Mouse (Mus musculus): ENCODE data around the gene Dock10.

Gene Dock10

DNA sequence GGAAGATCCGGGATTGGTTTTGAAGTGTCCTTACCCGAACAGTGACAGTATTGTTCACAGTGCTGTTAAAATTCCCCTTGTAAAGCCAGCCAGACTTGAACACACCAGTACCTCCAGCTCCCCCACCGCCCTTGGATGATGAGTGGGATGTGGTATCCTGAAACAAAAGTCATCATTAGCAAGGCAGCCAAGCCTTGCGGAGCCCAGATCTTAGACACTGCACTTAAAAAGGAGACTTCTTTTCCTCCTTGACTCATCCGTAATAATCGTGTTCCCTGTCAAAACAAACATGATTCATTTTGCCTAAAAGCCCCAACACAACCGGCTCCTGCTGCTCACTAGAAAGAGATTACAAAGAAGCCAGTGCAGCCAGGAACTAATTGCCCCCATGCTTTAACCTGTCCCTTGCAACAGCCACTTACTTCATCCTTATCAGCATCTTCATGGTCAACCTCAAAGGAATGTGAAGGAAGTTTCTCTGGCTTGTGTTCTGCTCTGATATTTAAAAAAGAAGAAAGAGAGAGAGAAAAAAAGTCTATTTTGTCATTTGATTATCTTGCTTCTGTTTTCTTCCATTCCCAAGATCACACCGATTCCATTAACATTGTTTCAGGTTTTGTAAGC is 152.1 kb downstream of the Dock10 start:
- no peak for DNase-seq

DNA sequence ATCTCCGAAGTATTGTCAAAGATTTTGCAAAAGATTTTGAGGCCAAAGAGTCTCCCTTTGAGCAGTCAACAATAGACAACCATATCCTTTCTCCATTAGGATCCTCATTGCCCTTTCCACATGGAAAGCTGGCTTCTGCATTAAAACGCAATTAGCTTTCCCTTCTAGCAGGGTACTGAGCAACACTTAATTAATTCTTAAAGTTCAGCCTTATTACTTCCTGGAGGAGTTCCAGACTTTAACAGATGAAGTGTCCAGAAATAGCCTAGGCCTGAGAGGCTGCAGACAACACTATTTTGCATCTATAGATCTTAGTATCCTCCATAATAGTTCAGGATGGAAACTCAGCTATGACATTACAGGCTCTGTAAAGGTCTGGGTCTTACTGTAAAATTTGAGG is 154.0 kb downstream of the Dock10 start:
- DNase-seq = no peak

DNA sequence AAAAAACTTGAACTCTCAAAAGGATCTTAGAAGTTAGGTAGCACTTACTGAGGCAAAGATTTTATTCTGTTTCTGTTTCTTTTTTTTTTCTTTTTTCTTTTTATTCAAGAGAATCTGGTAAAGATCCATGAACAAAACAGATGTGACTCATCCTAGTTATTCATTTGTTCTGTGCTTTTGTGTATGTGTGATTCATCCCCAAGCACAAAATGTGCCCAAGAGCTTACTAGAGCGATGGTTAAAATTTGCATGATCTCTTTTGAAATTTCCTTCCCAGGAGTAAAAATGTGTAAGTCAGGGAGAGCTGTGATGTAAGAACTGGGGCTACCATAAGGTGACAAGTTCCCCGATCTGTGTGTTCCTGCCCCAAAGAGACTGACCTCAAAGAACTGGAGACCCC is 155.2 kb downstream of the Dock10 start:
- no peak for DNase-seq

- DNase-seq = no peak
Measured at GRCm38 (mm10) chr1:80583281-80583680, 175.0 kb downstream of the Dock10 start.

DNA sequence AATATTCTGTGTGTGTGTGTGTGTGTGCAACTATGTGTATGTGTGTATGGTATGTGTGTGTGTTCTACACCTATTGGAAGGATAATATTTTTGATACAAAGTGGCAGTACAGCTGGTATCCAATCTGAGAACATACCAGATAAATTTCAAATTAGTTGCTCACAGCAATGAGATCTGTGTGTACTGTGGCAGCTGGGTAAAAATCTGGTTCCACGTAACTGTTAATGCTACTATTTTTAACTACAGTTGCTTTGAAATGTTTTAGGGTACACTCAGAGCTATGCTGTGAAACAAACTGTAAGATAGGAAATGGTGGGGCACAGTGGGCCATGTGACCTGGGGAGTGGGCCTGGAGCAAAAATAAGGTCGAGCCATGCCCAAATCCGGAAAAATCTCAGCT is 176.1 kb downstream of the Dock10 start:
- DNase-seq = no peak

DNA sequence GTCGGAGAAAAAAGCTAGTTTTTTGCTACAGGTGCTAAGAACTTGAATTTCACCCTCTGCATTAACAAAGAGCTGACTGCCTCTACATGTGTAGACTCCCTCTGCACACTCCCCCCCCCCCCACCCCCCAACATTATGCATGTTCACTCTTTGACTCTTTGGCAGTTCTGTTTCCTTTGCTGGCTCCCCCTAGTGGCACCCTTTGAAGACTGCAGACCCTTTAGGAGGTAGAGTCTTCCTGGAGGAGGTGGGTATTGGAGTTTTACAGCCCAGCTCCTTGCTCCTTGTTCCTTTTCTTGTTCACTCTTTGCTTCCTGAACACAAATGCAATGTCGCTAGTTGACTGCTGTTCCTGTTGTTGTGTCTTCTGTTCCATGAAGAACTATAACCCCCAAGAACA is 181.4 kb downstream of the Dock10 start:
- DNase-seq = no peak

- no peak for DNase-seq
Measured at GRCm38 (mm10) chr1:80556446-80556845, 201.9 kb downstream of the Dock10 start.

DNA sequence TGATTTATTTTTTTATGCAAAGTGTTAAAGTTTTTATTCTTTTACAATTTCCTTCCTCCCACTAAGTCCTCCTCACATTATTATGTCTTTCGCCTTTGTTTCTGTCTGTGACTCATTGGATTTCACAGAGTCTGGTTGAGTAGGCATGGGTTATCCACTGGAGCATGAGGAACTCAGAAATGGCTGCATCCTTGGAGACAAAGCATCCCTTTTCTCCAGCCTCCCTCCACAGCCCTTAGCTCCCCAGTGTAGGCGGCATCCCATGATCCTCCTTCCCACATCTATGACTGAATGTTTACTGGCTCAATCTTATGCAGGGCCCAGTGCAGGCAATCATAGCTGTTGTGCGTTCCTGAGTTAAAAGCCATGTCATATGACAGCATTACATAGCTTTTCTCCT is 216.8 kb downstream of the Dock10 start:
- no peak for DNase-seq

GRCm38 (mm10) chr1:80522197-80522596 is 236.1 kb downstream of the Dock10 start:
- DNase-seq = peak in 1 of 2 experiments; percentile 3

DNA sequence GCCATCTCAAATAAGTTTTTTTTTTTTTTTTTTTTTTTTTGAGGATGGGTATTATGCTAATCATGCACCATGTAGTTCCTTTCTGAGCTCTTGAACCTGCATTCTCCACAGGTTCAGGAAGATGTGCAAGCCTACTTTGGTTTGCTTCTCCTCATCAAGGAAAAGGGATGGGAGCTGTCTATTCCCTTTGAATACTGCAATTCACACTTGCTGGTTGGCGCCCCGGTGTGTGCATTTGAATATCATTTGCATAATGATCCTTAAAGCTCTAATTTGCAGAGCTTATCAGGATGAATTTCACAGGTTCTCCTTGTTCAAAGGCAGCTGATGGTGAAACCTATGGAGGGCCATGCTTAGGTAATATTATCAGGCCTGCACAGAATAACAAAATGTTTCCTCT is 237.9 kb downstream of the Dock10 start:
- no peak for DNase-seq

DNA sequence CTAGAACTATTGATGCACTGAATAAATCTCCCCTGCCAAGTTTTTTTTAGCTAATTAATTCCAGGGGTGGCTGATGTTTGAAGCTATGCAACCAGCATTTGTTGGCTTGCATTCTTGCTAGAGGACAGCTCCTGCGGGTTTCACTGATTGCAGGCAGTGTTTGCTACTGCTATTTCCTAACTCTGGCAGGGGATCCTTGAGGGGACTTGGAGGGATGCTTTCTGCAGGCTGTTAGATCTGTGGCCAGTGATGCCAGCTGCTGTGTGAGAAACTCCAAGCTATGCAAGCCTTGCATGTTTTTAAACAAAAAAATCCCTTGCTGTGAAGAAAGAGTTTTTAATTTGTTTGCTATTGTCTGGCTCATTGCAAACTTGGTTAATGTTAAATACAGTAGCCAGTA is 238.4 kb downstream of the Dock10 start:
- DNase-seq = no peak

GRCm38 (mm10) chr1:80515836-80516235 is 242.5 kb downstream of the Dock10 start:
- DNase-seq = no peak

GRCm38 (mm10) chr1:80512210-80512948 is 245.9 kb downstream of the Dock10 start:
- no peak for DNase-seq

DNA sequence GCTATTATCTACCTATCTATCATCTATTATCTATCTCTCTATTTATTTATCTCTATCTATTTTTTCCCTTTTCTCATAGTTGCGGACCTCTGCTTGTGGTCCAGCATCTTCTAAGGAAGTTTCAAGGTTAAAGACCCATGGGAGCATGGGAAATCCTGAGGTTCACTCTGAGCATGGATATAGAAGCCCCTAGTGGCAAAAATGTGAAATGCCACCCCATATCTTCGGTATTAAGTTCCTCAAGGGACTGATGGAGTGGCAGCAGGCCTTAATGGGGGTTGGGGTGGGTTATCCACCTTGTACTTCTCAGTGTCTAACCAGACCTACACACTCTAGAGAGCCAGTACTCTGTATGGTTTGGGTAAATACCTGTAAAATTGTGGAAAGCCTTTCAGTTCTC is 253.6 kb downstream of the Dock10 start:
- no peak for DNase-seq

GRCm38 (mm10) chr1:80504081-80504480 is 254.2 kb downstream of the Dock10 start:
- no peak for DNase-seq

DNA sequence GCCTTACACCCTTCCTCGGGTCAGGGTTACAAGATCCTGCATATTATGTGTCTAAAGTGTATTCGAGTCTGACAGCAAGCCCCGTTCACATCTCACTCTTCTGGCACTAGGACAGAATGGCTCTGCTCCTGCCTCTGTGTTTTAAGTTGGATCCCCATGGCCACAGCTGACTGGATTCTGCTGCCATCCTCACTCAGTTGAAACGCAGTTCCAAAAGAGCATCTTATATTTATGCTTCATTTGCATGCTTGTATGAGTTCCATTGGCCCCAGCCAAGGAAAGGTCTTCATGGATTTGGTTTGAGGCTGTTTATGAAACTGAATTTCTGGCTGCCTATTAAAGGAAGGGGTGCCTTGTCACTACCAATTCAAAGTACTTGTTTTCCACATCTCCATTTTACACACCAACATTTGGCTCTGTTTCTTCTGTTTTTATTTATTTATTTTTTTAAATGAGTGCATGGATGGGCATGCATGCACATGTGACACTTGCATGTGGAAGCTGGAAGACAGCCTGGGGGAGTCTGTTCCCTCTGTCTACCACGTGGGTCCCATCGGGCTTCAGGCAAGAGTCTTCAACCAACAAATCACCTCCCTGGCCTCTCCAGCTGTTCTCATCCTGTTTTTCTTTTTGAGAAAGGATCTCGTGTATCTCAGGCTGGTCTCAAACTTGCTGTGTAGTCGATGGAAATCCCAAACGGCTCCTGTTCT is 255.7 kb downstream of the Dock10 start:
- no peak for DNase-seq

DNA sequence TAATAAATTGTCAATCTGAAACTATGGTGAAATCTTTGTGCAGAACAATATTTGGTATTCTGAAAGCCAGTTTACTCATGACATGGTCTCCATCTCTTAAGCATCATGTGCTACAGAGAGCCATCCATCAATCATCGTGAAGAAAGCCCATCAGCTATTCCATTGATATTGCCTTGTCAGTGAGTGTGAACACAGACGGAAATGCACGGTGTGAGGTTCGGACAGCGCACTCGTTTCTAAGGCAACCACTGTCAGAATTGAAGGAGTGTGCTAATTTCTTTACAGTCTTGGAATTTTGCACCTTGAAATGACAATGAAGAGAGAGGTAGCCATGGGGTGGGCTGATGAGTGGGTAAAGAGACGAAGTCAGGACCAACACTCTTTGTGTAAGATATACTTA is 259.1 kb downstream of the Dock10 start:
- no peak for DNase-seq

DNA sequence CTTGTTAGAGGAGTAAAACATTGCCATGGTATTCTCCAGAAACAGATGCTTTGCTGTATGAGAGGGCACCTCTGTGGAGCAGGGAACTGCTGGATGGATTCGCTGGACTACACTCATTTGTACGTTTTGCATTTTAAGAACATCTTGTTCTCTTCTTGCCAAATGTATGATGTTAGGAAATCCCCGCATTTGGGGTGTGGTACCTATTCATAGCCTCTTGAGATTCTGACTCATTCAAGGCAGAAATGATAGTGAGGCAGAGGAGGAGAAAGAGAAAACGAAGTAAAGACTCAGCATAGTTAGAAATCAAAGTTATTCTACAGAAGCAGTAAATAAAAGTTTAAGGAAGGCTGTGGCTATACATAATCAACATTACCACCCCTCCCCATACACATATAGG is 262.0 kb downstream of the Dock10 start:
- DNase-seq = no peak

DNA sequence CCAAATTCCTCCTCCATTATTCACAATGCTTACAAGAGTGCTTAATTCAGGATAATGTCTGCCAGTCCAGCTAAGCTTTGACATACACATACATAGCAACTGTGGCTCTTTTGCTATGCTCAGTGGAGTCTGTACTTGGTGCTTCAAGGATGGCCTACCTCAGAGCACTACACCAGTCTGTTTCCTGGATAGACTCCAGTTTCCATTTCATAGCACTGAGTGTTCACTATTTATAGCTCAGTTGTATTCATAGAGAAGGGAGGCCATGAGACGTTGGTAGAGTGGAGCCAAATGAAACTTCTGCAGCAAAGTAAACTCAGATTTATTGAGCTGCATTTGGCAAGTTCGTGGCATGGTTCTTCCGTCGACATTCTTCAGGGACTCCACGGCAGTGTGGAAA is 274.9 kb downstream of the Dock10 start:
- no peak for DNase-seq

DNA sequence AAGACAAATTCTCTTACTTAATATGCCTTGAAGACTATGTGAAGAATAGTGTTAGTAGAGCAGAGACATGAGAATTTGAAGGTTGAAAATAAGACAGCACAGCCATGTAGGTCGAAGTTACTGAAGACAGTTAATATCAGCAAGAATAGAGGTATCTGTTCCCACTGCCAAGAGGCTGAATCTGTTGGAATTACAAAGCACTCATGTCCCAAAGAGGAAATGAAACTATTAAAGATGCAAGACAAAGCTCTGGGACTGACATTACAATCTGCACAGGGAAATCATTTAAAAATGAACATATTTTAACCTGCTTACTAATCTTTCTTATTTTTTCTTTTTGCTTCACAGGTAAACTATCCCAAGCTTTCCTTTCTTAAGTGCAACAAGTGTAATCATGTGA is 283.4 kb downstream of the Dock10 start:
- no peak for DNase-seq

DNA sequence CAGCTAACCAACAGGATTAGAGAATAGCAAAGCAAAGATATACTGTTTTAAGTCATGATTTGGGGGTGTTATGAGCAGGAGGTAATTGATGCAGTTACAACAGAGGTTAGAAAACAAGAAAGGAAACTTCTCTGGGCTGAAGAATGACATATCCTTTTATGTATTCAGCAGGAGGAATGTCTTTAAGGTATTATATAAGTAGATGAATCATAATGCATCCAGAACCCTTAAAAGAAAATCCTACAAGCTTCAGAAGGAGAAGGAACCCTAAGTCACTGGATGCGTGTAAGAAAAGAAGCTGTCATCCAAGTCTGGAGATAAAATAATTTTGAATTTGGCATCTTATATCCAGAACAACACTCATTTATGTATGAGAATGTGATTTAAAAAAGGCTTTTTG is 285.9 kb downstream of the Dock10 start:
- DNase-seq = no peak

DNA sequence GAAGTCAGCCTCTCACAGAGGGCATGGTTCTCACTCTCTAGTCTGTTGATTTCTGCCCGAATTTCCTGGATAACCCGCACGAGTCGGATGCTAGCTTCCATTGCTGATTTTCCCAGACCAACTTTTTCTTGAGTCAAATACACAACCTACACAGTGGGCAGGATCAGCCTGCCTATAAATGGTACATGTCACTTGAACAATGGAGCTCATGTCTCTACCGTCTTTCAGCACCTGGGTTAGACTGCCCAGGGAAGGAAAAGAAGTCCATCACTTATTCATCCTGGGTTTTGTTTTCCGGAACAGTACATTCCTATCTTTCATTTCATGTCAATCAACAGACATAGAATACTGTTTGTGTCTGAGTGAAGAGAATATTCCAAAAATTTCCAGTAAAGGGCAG is 297.0 kb downstream of the Dock10 start, which contains the start of gene Gm45261:
TSS of gene Gm45261 (minus strand) at position 101 of the 400 bp plus-strand sequence.
- DNase-seq = no peak

DNA sequence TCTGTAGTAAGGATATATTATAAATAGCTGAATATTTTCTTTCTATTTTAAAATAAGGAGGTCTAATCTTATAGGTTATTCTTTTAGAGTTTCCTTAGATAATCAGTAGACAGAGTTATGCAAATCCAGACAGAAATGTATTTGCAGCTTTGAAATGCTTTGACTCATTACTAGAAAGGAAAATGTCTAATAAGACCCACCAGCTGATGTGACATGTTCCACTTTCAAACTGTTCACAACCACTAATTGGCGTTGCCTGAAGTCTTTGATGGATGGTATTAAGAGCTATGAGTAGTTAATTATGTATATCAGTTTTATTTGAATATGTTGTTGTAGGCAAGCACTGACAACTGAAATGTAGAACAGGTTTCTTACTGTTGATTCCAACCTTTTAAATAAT is 298.4 kb downstream of the Dock10 start:
- DNase-seq = no peak

- no peak for DNase-seq
Measured at GRCm38 (mm10) chr1:80459477-80459876, 298.9 kb downstream of the Dock10 start.

Measured in kidney, adult 8-10 months (tissue).